Mouse (Mus musculus) stomach, postnatal 0 days (tissue): ENCODE results near the gene Tpi1.

Experiments used
- CTCF ChIP-seq: IDR thresholded peaks from 2 replicates; pipeline ENCODE4 v1.5.1; 2016; ENCODE audit warnings: antibody characterized with exemption, low read depth, mild to moderate bottlenecking, moderate library complexity
- EP300 ChIP-seq: optimal IDR thresholded peaks from 2 replicates; pipeline ENCODE3; 2016; ENCODE audit warnings: antibody characterized with exemption

- TF ChIP-seq CTCF (no peak), EP300 (no peak)
Observed at GRCm38 (mm10) chr6:124850535-124850934, 36.4 kb upstream of the Tpi1 start.
